Mouse (Mus musculus) liver, adult 2 months (tissue): ENCODE measurements around the gene Kcnh4. TPM values are rescaled to one million over a fixed set of nuclear protein-coding genes. Genes with fewer than 3 reads are reported as not detected.
A peak's percentile ranks its signal among the peaks of the same experiment; 100 is the strongest.

ENCODE experiments used
- DNase-seq: peaks from one replicate; pipeline ENCODE4 v3.0.0-alpha.2; 2011; ENCODE audit warnings: low read depth, low spot score; ENCODE audit errors: extremely low read depth
- H3K27ac ChIP-seq: fragments of 200-500 bp; replicated peaks from 2 replicates; pipeline ENCODE4 v1.5.1; 2012; ENCODE audit warnings: low read depth, mild to moderate bottlenecking, control low read depth, inconsistent platforms, low read length; ENCODE audit not compliant: insufficient read depth
- H3K27me3 ChIP-seq: fragments of 200-500 bp; 2 replicates; pipeline ENCODE4 v1.6.1; 2012; ENCODE audit warnings: mild to moderate bottlenecking, moderate library complexity, low read length, inconsistent platforms; ENCODE audit not compliant: control insufficient read depth, insufficient read depth
- H3K36me3 ChIP-seq: fragments of 200-500 bp; 2 replicates; pipeline ENCODE4 v1.6.1; 2012; ENCODE audit warnings: low read length, inconsistent platforms; ENCODE audit not compliant: control insufficient read depth, insufficient read depth
- H3K4me1 ChIP-seq: fragments of 200-500 bp; 2 replicates; pipeline ENCODE4 v1.6.1; 2011; ENCODE audit warnings: low read length; ENCODE audit not compliant: control insufficient read depth, insufficient read depth
- H3K4me3 ChIP-seq: fragments of 200-500 bp; 2 replicates; pipeline ENCODE4 v1.5.1; 2011; ENCODE audit warnings: low read depth, mild to moderate bottlenecking, control low read depth, low read length, moderate library complexity; ENCODE audit not compliant: insufficient read depth
- H3K79me2 ChIP-seq: fragments of 200-500 bp; 2 replicates; pipeline ENCODE4 v1.6.1; 2012; ENCODE audit warnings: inconsistent platforms, mild to moderate bottlenecking, low read length, moderate library complexity; ENCODE audit not compliant: control insufficient read depth, insufficient read depth
- H3K9ac ChIP-seq: fragments of 200-500 bp; 2 replicates; pipeline ENCODE4 v1.6.1; 2012; ENCODE audit warnings: low read depth, mild to moderate bottlenecking, control low read depth, inconsistent platforms, low read length
- CTCF ChIP-seq: fragments of 200-500 bp; IDR thresholded peaks from 2 replicates; pipeline ENCODE4 v1.5.1; 2011; ENCODE audit warnings: low read depth, low read length, control low read depth
- POLR2A ChIP-seq: fragments of 200-500 bp; IDR thresholded peaks from 2 replicates; pipeline ENCODE4 v1.6.1; 2011; ENCODE audit warnings: low read length, control low read depth; ENCODE audit not compliant: insufficient read depth; ENCODE audit errors: extremely low read depth
- WGBS: fragments of 180-500 bp; shearing (Covaris S2); methylation state at CpG from one replicate; pipeline ENCODE4 v1.1.7; 2018; 5-methylcytosine and 5-hydroxymethylcytosine counted together
- polyA plus RNA-seq: library from polyadenylated mRNA; depleted of rRNA; stranded (reverse); fragments of >200 nt; gene quantifications from 2 replicates; pipeline ENCODE4 v1.2.3, GENCODE M21; 2012
- total RNA-seq: library from RNA; depleted of rRNA; stranded (reverse); fragments of >200 nt; gene quantifications from 2 replicates; pipeline ENCODE4 v1.2.3, GENCODE M21; 2014

The Kcnh4 gene
- total and polyA plus RNA-seq, 2 experiments: not detected

- Histone ChIP-seq H3K27ac (no peak overlapping the region), H3K79me2 (no peaks in the 10 kb centered on the region), H3K4me3 (no peak overlapping the region), H3K4me1 (no peaks in the 10 kb centered on the region), H3K36me3 (no peaks in the 10 kb centered on the region), H3K27me3 (peaks cover 6% of the 10 kb centered on the region; the same call in 1 of the 2 replicates), H3K9ac (no peak overlapping the region)
- TF ChIP-seq POLR2A (no peak), CTCF (no peak)
- 84% methylated on average over 12 of the region's 12 CpGs for WGBS
- no peak for DNase-seq
Measured at GRCm38 (mm10) chr11:100754021-100754692, 5.6 kb downstream of the Kcnh4 start.

DNA sequence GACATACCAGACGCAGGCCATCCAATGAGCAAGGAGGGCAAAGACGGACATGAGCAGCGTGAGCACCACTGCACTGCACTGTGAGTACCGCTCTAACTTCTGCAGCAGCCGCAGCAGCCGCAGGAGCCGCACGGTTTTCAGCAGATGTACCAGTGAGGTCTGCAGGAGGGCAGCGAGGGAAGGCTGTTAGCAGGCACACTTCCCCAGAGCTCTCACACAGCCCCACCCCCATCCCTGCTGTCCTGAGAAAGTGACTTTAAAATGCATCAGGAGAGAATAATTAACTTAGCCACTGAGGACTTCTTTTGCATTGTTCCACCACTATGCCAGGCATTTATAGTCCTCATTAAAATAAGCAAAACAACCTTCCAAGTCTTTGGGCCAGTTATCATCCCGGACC is 7.4 kb downstream of the Kcnh4 start:
- H3K9ac ChIP-seq: no peak overlapping the region
- no peaks in the 10 kb centered on the region for H3K36me3 ChIP-seq
- no peak overlapping the region for H3K4me3 ChIP-seq
- H3K27ac ChIP-seq: no peak overlapping the region
- H3K79me2 ChIP-seq: no peaks in the 10 kb centered on the region
- no peak for DNase-seq
- no peak for TF ChIP-seq POLR2A
- TF ChIP-seq CTCF: no peak
- H3K27me3 ChIP-seq: no peaks in the 10 kb centered on the region
- H3K4me1 ChIP-seq: 0 out of 2 replicates have a peak, but pooled peaks cover 3% of the 10 kb centered on the region
- 69% methylated on average over 10 of the region's 10 CpGs for WGBS

GRCm38 (mm10) chr11:100750127-100750526 is 9.6 kb downstream of the Kcnh4 start:
- H3K27me3 ChIP-seq: no peaks in the 10 kb centered on the region
- no peak overlapping the region for H3K9ac ChIP-seq
- H3K27ac ChIP-seq: no peak overlapping the region
- TF ChIP-seq POLR2A: no peak
- TF ChIP-seq CTCF: no peak
- no peaks in the 10 kb centered on the region for H3K79me2 ChIP-seq
- DNase-seq: no peak
- no peak overlapping the region for H3K4me3 ChIP-seq
- H3K4me1 ChIP-seq: 0 out of 2 replicates have a peak, but pooled peaks cover 3% of the 10 kb centered on the region
- WGBS: 90% methylated on average over 16 of the region's 16 CpGs
- no peaks in the 10 kb centered on the region for H3K36me3 ChIP-seq

DNA sequence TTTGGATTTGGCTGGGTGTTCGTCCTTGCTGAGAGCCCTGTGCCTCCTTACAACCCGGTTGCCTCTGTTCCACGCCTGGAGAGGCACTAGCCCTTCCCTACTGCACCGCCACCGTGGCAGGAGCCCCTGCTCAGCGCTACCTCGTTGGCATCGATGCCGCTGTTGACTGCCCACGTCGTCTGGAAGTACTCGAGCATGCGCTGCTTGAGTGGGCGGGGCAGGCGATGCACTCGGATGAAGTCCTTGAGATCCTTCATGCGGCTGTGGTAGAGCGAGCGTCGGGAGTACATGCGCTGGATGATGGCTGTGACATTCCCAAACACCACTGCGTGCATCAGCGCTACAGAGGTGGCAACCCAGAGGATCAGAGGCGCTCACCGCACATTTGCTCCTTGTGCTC is 10.3 kb downstream of the Kcnh4 start:
- 45% methylated on average over 25 of the region's 25 CpGs for WGBS

GRCm38 (mm10) chr11:100748620-100749019 is 11.1 kb downstream of the Kcnh4 start:
- H3K27me3 ChIP-seq: no peaks in the 10 kb centered on the region
- H3K4me3 ChIP-seq: no peak overlapping the region
- WGBS: 81% methylated on average over 4 of the region's 4 CpGs
- H3K27ac ChIP-seq: no peak overlapping the region
- H3K36me3 ChIP-seq: no peaks in the 10 kb centered on the region
- no peak for DNase-seq
- TF ChIP-seq CTCF: no peak
- no peak for TF ChIP-seq POLR2A
- no peaks in the 10 kb centered on the region for H3K79me2 ChIP-seq
- 0 out of 2 replicates have a peak, but pooled peaks cover 3% of the 10 kb centered on the region for H3K4me1 ChIP-seq
- H3K9ac ChIP-seq: no peak overlapping the region

More for the DNA sequence above, 10.3 kb downstream of the Kcnh4 start:
- Histone ChIP-seq H3K4me1 (0 out of 2 replicates have a peak, but pooled peaks cover 3% of the 10 kb centered on the region), H3K79me2 (no peaks in the 10 kb centered on the region), H3K27me3 (no peaks in the 10 kb centered on the region), H3K4me3 (no peak overlapping the region), H3K9ac (no peak overlapping the region), H3K36me3 (no peaks in the 10 kb centered on the region), H3K27ac (no peak overlapping the region)
- no peak for DNase-seq
- TF ChIP-seq POLR2A: no peak
- no peak for TF ChIP-seq CTCF

DNA sequence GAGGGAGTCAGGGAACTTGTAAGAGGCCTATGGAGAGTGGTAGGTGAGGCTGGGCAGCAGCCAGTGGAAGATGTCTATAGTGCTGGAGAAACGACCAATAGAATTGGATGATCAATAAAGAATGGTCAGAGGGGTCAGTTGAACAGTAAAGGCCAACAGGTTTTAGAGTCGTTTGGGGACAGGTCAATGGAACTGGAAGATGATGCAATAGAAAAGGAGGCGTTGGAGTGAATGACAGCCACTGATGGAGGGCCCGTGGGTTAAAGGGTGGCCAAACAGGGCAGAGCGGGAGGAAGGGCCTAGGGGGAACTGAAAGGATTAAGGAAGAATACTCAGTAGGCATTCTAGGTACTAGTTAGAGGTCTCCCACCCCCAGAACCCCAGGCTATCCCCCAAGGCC is 12.6 kb downstream of the Kcnh4 start:
- Histone ChIP-seq H3K79me2 (no peaks in the 10 kb centered on the region), H3K4me1 (0 out of 2 replicates have a peak, but pooled peaks cover 3% of the 10 kb centered on the region), H3K36me3 (no peaks in the 10 kb centered on the region), H3K27me3 (no peaks in the 10 kb centered on the region), H3K9ac (no peak overlapping the region), H3K27ac (no peak overlapping the region), H3K4me3 (no peak overlapping the region)
- DNase-seq: peak; percentile 79
- TF ChIP-seq CTCF (no peak), POLR2A (no peak)
- 17% methylated on average over 5 of the region's 5 CpGs for WGBS
